Mouse (Mus musculus) stomach, embryonic 14.5 days (tissue): ENCODE data around the gene Stac2. TPM values are rescaled to one million over a fixed set of nuclear protein-coding genes. Genes with fewer than 3 reads are reported as not detected.

ENCODE experiments used
- ATAC-seq: fragments of 200-750 bp; cut with Nextera tagmentation; 2 replicates; pipeline ENCODE4 v1.8.0; 2017; ENCODE audit warnings: low read depth, moderate TSS enrichment; ENCODE audit not compliant: insufficient number of reproducible peaks, insufficient read depth, low FRiP score
- H3K27ac ChIP-seq: fragments of 300-500 bp; sonication (generic); 2 replicates; pipeline ENCODE4 v1.5.1; 2014; ENCODE audit warnings: mild to moderate bottlenecking, low read length, moderate library complexity, mixed read lengths
- H3K27me3 ChIP-seq: fragments of 300-500 bp; sonication (generic); 2 replicates; pipeline ENCODE4 v1.6.1; 2014; ENCODE audit warnings: low read length, control low read depth, mixed read lengths; ENCODE audit not compliant: control insufficient read depth, insufficient read depth
- H3K36me3 ChIP-seq: fragments of 300-500 bp; sonication (generic); 2 replicates; pipeline ENCODE4 v1.6.1; 2014; ENCODE audit warnings: mild to moderate bottlenecking, control low read depth, low read length, moderate library complexity, mixed read lengths; ENCODE audit not compliant: control insufficient read depth, insufficient read depth
- H3K4me1 ChIP-seq: fragments of 300-500 bp; sonication (generic); 2 replicates; pipeline ENCODE4 v1.6.1; 2014; ENCODE audit warnings: low read length, control low read depth, mixed read lengths; ENCODE audit not compliant: control insufficient read depth, insufficient read depth
- H3K4me2 ChIP-seq: fragments of 300-500 bp; sonication (generic); replicated peaks from 2 replicates; pipeline ENCODE4 v1.6.1; 2014; ENCODE audit warnings: low read depth, low read length, control low read depth
- H3K4me3 ChIP-seq: fragments of 300-500 bp; sonication (generic); 2 replicates; pipeline ENCODE4 v1.5.1; 2014; ENCODE audit warnings: low read depth, low read length, control low read depth
- H3K9ac ChIP-seq: fragments of 300-500 bp; sonication (generic); replicated peaks from 2 replicates; pipeline ENCODE4 v1.6.1; 2014; ENCODE audit warnings: low read depth, mild to moderate bottlenecking, control low read depth, low read length, moderate library complexity, mixed read lengths
- H3K9me3 ChIP-seq: fragments of 300-500 bp; sonication (generic); 2 replicates; pipeline ENCODE4 v1.6.1; 2016; ENCODE audit warnings: low read depth, low read length, control low read depth; ENCODE audit not compliant: control insufficient read depth
- WGBS: fragments of 180-500 bp; shearing (Covaris S2); extraction: QIAGEN DNeasy Blood & Tissue Kit; methylation state at CpG from one replicate; pipeline ENCODE4 v1.1.7; 2014; 5-methylcytosine and 5-hydroxymethylcytosine counted together
- polyA plus RNA-seq: library from polyadenylated mRNA; unstranded; fragments of >200 nt; fragmentation: Nextera tagmentation; extraction: Ambion mirVana; gene quantifications from 2 replicates; pipeline ENCODE4 v1.2.1, GENCODE M21; 2014

Stac2 gene
- polyA plus RNA-seq, 1 experiment from 2014 or later: 0.30 TPM

DNA sequence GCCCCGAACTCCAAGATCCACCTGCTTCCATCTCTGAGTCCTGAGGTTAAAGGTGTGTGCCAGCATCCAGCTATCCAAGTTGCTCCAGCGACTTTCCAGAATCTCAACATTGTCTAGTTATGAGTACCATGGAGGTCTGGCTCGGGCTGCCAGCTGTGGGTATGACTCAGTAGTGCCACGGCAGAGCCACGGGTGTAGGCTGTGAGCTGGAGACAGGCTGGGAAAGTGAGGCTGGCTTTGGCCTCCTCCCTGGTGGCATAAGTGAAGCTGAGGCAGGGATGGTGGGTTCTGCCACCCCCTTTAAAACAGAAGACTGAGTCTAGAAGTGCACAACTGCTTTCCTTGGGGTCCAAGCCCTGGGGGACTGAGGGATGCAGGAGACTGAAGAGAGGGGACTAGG lies 19.2 kb downstream of the Stac2 start:
- no peak for ATAC-seq
- H3K4me1 ChIP-seq: peaks cover 9% of the 10 kb centered on the region; the same call in 1 of the 2 replicates
- H3K36me3 ChIP-seq: peaks cover 22% of the 10 kb centered on the region
- H3K9ac ChIP-seq: no peak overlapping the region
- H3K4me2 ChIP-seq: no peak overlapping the region
- 78% methylated on average over 5 of the region's 5 CpGs for WGBS
- H3K9me3 ChIP-seq: no peaks in the 10 kb centered on the region
- no peak overlapping the region for H3K27ac ChIP-seq
- H3K4me3 ChIP-seq: no peak overlapping the region
- H3K27me3 ChIP-seq: no peaks in the 10 kb centered on the region

GRCm38 (mm10) chr11:98031443-98031770 lies 21.9 kb downstream of the Stac2 start:
- Histone ChIP-seq H3K4me3 (no peak overlapping the region), H3K9me3 (no peaks in the 10 kb centered on the region), H3K4me2 (no peak overlapping the region), H3K9ac (no peak overlapping the region), H3K36me3 (peaks cover 35% of the 10 kb centered on the region), H3K27ac (no peak overlapping the region), H3K4me1 (peaks cover 9% of the 10 kb centered on the region; the same call in 1 of the 2 replicates), H3K27me3 (no peaks in the 10 kb centered on the region)
- 9% methylated on average over 5 of the region's 5 CpGs for WGBS
- ATAC-seq: no peak

DNA sequence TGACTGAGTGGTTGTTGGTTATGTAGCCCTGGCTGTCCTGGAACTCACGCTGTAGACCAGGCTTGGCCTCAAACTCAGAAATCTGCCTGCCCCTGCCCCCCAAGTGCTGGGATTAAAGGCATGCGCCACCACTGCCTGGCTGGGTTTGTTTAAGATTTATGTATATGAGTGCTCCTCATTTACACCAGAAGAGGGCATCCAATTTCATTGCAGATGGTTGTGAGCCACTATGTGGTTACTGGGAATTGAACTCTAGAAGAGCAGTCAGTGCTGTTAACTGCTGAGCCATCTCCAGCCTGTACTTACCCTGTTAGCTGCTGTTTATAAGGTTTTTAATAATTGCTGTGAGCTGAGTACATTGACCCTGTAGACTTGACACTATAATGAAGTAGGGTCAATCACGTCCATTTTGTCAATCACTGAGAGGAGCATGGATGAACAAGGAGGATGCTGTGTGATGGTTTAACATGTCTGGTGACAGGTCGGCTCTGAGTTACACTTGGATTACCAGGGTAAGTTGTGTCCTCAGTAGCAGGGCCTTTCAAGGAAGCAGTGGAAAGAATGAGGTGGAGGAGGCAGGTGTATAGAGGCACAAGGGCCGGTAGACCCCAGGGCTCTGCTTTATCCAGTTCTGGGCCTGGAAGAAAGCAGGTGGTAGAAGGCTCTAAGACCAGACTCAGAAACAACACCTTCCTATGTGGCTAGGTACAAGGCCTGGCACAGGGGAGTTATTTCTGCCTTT lies 22.4 kb downstream of the Stac2 start:
- Histone ChIP-seq H3K27me3 (no peaks in the 10 kb centered on the region), H3K4me2 (no peak overlapping the region), H3K4me3 (no peak overlapping the region), H3K4me1 (peaks cover 12% of the 10 kb centered on the region; the same call in 1 of the 2 replicates), H3K36me3 (peaks cover 35% of the 10 kb centered on the region), H3K9ac (no peak overlapping the region), H3K9me3 (no peaks in the 10 kb centered on the region), H3K27ac (no peak overlapping the region)
- no peak for ATAC-seq
- 43% methylated on average over 5 of the region's 5 CpGs for WGBS

DNA sequence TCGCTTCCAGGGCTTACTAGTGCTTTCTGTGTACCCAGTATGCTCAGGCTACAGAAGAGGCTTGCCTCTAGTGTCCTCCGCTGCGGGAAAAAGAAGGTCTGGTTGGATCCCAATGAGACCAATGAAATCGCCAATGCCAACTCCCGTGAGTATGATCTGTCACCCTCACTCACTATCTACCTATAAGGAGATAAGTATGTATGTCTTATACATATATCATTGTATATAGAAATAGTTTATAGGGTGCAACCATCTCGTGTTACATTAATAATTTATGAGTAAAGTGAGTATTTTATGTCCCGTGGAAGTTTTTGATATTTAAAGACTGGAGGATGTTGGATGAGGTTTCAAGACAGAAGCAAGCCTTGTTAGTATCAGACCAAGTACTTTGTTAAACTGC lies 25.5 kb downstream of the Stac2 start:
- 17% methylated on average over 7 of the region's 7 CpGs for WGBS
- peaks cover 35% of the 10 kb centered on the region for H3K36me3 ChIP-seq
- no peak overlapping the region; the same call in 1 of the 2 replicates for H3K27ac ChIP-seq
- H3K9ac ChIP-seq: peak overlapping the region; percentile 99
- H3K4me1 ChIP-seq: peaks cover 6% of the 10 kb centered on the region; the same call in 1 of the 2 replicates
- peak overlapping the region; percentile 74 for H3K4me2 ChIP-seq
- ATAC-seq: no peak
- H3K27me3 ChIP-seq: no peaks in the 10 kb centered on the region
- H3K4me3 ChIP-seq: peak overlapping the region; percentile 88
- no peaks in the 10 kb centered on the region for H3K9me3 ChIP-seq

DNA sequence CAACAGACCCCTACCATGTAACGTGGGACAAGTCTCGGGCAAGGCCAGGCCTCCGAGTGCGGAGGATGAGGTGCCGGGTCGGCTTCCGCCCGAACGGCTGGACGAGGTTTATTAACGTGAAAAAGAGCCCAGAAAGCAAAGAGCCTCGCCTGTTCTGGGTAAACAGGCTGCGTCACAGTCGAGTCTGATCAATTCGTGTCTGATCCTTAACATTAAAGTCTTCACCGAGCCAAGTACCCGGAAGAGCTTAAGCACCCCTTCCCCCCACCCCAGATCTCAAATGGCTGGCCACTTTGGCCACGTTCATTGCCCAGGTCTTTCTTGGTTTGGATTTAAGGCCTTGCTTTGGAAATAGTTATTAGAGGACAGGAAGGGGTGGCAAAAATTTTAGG lies 26.0 kb downstream of the Stac2 start:
- ATAC-seq: no peak
- Histone ChIP-seq H3K27ac (peak overlapping the region; percentile 92), H3K36me3 (peaks cover 35% of the 10 kb centered on the region), H3K4me2 (peak overlapping the region; percentile 74), H3K4me3 (peak overlapping the region; percentile 88), H3K9ac (peak overlapping the region; percentile 99), H3K4me1 (peaks cover 6% of the 10 kb centered on the region; the same call in 1 of the 2 replicates), H3K9me3 (no peaks in the 10 kb centered on the region), H3K27me3 (no peaks in the 10 kb centered on the region)
- 0% methylated on average over 18 of the region's 18 CpGs for WGBS

GRCm38 (mm10) chr11:98026570-98027296 lies 26.5 kb downstream of the Stac2 start, which contains the start of gene Rpl19:
Gene Rpl19 (plus strand): TSS chr11:98026710.
- Histone ChIP-seq H3K27ac (peak within 1 kb of the TSS; percentile 92), H3K4me1 (peaks cover 7% of the 10 kb centered on the region), H3K27me3 (no peaks in the 10 kb centered on the region), H3K4me3 (peak within 1 kb of the TSS; percentile 88), H3K4me2 (peak within 1 kb of the TSS; percentile 74), H3K36me3 (peaks cover 35% of the 10 kb centered on the region), H3K9me3 (no peaks in the 10 kb centered on the region), H3K9ac (peak within 1 kb of the TSS; percentile 99)
- peak; percentile 74 for ATAC-seq
- WGBS: under 1% methylated on average over 59 of the region's 69 CpGs

DNA sequence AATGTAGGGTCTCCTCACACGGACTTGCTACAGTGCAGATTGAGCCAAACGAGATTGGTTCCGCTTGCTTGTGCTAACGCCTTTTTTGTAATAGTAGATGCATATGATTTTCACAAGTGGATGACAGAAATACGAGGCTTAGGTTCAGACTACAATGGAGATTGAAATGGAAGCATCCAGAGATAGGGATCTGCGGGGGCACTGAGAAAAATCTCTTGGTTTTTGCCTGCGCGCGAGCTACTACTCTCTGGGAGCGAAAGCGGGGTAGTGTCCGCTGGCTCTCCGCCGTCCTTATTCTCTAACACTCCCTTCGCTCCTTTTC lies 27.1 kb downstream of the Stac2 start:
- WGBS: 6% methylated on average over 15 of the region's 15 CpGs
- no peak for ATAC-seq
- Histone ChIP-seq H3K4me1 (peaks cover 13% of the 10 kb centered on the region), H3K4me2 (peak overlapping the region; percentile 74), H3K9ac (peak overlapping the region; percentile 99), H3K27ac (peak overlapping the region; percentile 92), H3K4me3 (peak overlapping the region; percentile 88), H3K27me3 (no peaks in the 10 kb centered on the region), H3K36me3 (peaks cover 34% of the 10 kb centered on the region), H3K9me3 (no peaks in the 10 kb centered on the region)

- Histone ChIP-seq H3K4me3 (no peak overlapping the region), H3K9ac (no peak overlapping the region), H3K9me3 (no peaks in the 10 kb centered on the region), H3K4me2 (no peak overlapping the region), H3K4me1 (peaks cover 23% of the 10 kb centered on the region), H3K36me3 (peaks cover 17% of the 10 kb centered on the region), H3K27me3 (no peaks in the 10 kb centered on the region), H3K27ac (no peak overlapping the region)
- no peak for ATAC-seq
- 82% methylated on average over 3 of the region's 3 CpGs for WGBS
Measured at GRCm38 (mm10) chr11:98024516-98024915, 28.7 kb downstream of the Stac2 start.
